Mouse (Mus musculus) liver, adult 10 weeks (tissue): ENCODE results near the gene Tmem170b. TPM values are rescaled to one million over a fixed set of nuclear protein-coding genes. Genes with fewer than 3 reads are reported as not detected.

Source experiments
- polyA plus RNA-seq: library from polyadenylated mRNA; stranded (reverse); fragments of 350-450 nt; fragmentation: Illumina TruSeq; extraction: RNeasy Lipid Tissue Mini Kit (QIAGEN cat#74804); gene quantifications from one replicate; pipeline ENCODE4 v1.2.3, GENCODE M21; 2014; ENCODE audit warnings: low read depth, low replicate concordance

The Tmem170b gene
- 18.6 TPM for polyA plus RNA-seq

DNA sequence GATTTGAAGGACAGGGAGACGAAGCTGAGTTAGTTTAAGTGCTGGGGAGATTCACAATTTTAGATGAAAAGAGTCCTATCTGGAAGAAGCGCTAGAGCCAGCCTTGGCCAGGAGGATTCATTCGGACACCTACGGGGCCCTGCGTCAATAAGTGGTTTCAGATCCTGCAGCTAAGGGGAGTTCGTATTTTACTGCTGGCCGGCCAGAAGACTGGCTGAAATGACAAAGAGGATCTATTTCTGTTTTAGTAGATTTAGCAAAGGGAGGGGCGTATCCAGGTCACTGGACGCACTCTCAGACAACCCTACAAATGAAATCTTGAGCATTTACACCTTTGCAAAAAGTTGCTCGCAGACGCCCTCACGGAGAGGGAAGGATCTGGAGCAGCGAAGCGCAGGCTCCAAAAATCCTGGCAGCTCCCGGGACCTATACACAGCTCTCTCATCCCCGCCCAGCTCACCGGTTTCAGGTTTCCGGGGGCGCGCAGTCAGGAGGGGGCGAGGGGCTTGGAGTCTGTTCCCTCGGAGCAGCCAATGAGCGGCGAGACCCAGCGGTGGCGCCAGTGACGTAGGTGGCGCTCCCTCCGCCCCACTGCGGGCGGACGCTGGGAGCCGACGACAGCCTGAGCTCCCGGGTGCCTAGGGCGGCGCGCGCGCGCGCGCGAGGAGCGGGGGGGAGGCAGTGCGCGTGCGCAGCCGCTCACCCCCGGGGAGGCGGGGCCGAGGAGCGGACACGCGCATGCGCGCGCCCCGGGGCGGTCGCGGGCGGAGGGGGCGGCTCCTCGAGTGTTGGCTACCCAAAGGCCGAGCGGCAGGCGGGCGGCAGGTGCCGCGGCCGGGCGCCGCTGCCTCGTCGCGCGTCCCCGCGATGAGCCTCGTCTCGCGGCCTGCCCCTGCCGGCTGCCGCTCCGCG, at the start of gene Tmem170b:
TSS of gene Tmem170b (plus strand) at position 809 of the 912 bp plus-strand sequence.

Other genes starting within 250 kb of the Tmem170b start
- gene Nedd9, start 118.5 kb upstream of the Tmem170b start, polyA plus RNA-seq, result 2.5 TPM
- 534 TPM for gene Adtrp, start 241.8 kb downstream of the Tmem170b start, polyA plus RNA-seq